Mouse (Mus musculus) heart, adult 11 months (tissue): ENCODE results near the gene Lenep.

Source experiments
- DNase-seq: peaks from one replicate; pipeline ENCODE4 v3.0.0; 2022

The Lenep gene

DNA sequence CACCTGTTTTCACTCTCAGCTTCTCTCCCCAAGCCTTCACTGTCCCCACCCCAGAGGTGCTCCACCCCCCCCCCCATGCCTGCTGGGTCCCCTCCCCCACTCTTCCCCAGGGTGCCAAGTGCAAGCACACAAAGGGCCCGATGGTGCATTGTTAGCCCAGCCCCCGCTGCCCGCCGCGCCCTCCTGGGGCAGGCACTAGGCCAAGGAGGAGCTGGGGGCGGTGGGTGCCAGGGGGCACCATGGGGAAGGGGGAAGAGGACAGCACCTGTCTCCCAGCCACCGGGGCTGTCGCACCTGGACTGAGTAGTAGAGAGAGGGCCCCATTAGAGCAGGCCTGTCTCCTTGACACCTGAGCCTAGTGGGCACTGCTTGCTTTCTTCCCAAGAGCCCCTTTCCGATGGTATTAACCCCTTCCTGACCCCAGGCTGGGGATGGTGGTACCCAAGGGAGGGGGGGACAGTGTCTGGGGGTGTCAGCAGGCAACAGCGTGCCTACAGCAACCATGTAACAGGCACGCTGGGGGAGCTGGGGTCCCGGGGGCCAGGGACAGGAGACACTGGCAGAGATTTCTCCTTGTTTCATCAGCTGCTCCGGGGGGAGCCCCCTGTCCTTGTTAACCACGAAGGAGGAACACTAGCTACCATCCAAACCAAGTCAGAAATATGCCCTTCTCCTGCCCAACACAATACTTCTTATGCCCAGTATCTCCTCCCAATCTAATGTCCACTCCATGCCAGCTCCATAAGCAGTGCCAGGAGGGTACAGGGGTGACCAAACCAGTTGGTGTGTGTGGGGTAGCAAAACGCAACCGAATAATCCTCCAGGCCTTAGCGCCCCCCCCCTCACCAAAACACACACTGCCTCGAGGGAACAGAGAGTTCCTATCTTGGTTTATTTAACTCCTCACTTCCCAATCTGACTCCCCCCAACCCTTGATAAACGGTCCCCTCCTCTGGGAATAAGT lies 11.6 kb downstream of the Lenep start:
- DNase-seq: peak; percentile 97

DNA sequence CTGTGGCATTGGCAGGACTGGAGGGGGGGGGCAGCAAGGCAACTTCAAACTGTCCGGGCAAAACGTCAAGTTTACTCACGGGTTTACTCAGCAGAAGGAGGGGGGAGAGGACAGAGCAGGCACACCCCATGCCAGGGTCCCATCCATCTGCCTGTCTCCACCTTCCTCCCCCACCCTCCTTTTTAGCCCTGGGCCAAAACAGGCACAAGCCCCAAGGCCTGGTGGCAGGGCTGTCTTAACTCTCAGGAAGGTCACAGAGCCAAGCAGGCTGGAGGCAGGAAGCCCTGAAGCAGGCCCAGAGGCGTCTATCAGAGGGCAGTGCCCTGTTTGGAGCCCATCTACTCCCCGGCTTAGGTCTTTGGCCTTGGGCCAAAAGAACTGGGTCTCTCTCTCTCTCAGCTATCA lies 12.5 kb downstream of the Lenep start:
- DNase-seq: peak; percentile 98

DNA sequence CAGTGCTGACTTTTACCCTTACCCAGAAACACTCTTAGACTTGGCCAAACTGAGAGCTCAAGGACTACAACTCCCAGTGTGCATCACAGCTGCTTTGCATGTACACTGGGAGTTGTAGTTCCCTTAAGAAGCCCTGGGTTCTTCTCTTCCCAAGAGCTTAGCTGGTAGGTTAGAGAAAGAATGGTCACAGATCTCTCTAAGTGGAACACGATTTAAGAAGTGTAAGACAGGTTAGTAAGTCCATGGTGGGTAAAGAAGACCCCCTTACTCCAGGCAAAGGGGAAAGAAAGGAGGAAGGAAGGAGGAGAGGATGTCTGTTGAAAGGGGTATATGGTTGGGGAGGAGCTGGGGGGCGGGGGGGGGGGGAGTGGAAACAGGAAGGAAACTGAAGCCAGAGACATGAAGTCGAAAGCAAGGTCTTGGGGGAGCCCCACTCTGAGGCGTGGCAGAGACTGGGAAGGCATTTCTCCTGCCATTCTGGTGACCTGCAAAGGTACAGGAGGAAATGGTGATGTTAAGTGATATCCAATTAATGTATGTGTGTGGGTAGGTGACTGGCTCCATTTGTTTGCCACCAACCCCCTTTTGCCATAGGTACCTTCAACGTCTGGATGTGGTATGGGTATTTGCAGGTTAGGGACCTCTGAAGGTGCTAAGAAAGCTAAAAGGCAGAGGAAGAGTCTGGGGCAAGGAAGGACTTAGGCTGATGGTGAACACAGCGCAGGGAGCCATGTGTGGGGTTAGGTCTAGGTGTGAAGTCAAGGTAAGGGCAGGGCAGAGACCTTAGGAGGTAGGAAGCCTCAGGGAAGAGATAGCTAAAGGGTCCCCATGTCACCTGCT lies 13.5 kb downstream of the Lenep start:
- DNase-seq: peak; percentile 94

DNA sequence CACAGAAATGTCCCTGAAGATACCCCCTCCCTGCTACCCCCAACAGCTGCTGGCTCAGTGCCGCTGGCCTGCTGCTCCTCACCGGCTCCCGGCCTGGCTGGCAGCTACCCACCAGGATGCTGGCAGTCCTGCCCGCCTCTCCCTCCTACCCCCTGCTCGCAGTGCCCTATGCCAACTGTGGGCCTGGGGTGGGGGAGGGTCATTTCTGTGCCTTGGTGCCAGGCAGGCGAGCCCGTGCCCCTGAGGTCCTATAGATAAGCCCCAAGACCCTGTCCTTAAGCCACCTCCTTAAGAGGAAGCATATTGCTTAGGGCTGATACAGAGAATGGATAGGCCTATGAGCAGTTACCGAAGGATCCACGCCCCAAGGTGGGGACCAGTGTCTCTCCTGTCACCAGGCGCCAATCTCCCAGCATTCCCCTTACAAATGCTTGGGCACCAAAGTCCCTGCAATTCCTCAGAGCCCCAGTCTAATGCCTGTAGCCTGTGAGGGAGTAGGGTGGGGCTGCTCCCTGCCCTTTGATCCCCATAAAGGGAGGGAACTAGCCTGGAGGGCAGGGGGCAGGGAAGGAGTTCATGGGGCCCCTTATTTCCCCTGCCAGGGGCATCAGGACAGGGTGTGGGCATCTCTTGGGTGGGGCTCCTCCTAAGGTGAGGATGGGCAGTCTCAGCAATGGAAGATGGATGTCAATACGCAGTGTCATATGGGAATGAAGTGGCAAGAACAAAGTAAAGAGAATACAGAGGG lies 14.3 kb downstream of the Lenep start:
- DNase-seq: peak; percentile 98

DNA sequence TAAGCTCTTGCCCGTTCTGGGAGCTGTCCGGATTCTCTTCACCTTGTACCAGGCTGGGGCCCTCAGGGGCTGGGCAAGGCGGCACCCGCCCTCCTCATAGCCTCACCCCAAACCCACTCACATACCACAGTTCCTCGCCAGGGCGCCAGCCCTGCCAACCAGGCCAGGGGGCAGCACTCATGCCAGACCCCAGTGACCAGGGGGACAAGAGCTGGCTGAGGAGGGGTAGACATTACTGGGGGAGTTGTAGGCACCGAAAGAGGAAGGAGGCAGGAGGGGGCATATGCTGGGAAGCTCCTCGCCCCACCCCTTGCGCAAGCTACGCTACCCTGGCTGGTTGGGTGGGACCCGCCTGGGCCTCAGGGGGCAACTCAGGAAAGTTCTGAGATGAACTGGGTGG lies 15.0 kb downstream of the Lenep start:
- DNase-seq: peak; percentile 97

DNA sequence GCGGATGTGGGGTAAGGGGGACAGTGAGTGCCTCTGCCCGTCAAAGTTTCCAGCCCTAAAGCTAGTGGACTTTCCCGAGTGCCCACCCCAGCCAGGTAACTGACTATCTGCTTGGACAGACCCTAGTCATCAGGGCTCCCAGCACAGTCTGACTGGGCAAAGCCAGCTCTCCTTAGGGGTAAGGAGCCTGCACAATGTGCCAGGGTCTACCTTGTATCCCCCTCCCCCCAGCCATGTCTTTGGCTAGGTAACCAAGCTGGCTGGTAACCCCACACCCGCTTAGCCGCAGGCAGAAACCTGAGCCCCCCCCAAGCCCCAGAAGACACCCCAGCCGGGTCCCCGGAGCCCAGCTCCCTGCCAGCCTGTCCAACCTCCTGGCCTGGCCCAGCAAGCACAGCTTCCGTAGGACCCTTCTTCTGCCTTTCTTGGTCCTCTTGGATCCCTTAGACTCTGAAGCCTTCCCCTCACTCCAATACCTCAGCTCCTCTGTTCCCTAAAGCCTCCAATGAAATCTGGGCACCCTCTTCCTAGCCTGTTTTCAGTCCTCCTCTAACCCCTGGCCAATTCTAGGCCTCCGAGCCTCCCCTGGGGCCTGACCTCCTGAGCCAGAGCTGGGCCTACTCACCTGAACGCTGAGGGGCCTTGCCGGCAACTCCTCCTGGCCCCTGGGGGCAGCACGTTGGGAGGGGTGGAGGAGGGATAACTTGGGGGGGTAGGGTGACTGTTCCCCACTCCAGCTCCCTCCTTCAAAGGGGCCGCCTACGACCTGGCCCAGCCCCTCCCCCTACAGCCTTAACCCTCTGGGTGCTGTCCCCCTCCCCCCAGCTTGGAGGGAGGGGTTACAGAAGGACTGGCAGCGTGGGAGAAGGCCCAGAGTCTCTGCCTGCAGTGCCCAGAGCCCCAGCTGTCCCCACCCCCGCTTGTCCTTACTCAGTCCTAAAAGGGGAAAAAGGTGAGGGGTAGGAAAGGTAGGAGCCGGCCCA lies 15.9 kb downstream of the Lenep start:
- peak; percentile 92 for DNase-seq

DNA sequence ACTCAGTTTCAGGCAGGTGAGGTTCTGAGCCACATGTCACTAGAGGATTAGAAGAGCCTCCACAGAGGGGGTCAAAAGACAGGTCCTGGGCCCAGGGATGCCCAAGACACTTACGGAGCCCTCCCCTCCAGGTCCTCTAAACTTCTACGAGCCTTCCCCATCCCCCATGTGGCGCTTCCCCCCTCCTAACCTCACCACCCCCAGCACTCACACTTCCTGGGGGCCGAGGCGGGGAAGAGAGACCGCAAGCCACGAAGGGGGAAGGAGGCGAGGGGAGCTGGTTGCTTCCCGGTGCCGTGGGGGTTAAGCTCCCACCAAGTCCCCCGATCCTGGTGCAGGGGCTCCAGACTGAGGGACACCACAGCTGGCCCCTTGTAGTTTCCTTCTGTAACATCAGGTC lies 17.1 kb downstream of the Lenep start:
- peak; percentile 92 for DNase-seq

DNA sequence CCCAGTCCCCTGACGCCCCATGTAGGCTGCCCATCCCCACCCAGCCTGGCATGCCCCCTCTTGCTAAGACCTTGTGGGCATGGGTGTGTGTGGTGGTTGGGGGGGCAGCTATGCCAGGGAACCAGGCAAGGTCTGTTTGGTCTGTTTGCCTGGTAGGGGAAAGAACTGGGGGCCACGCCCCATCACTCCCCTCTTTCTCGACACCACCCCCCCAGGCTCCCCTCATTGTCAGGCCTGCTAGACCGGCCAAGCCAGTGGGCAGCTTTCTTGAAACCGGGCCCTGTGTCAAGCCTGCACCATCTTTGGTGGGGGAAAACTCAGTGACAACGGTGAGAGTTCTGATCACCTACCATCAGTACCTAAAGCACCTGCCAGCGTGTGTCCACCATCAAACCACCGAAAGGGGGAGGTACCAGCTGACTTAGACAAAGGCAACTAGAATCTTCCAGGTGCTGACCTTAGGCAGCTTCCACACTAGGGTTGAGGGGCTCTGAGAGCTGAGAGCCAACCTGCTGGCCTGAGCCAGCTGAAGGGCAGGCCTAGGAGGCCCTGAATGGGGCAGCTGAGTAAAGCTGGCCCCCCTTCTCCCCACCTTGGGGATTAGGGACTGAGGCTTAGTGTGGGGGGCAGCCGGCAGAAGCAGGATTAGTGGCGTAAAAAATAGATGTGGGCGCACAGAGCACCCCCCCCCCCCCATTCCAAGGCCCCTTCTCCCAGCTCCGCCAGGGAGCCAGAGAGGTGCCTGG lies 18.1 kb downstream of the Lenep start:
- peak; percentile 89 for DNase-seq

DNA sequence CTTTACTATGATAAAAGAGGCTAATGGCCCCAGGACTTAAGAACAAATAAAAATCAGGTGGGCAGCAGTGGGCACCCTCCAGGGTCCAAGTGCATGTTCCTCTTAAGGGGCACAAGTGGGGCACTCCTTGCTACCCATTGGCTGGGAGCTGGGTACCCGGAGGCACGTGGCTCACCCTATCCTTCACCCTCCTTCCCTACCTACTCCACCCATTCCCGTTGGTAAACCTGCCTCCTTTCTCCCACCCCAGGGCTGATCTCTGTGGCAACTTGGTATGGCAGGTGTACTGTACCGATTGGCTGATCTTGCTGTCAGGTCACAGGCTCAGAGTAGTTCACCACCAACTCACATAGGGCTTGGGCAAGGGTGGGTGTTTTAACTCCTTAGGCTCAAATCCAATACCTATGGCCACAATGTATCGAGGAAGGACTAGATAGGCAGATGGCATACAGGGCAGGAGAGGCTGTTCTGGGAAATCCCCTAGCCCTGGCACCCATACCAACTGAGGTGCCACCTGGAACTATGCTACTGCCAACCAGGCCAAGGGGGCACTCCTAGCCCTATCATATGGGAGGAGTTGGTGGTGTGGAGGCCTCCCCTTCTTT lies 18.8 kb downstream of the Lenep start:
- peak; percentile 87 for DNase-seq

DNA sequence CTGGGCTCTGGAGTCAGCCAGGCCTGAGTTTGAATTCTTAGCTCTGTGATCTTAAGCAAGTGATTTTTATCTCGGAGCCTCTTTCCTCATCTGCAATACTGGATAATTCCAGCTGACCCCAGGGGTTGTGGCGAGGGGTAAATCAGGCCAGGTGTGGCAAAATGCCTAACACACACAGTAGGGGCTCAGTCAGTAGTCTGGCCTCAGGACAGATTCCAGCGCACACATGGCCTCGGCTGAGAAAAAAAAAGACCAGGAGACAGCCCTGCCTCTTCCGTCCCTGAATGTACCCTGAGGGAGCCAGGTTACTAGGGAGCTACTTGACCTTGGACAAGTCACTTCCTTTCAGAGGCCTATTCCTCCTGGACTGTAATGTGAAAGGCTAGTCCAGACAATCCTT lies 19.6 kb downstream of the Lenep start:
- peak; percentile 88 for DNase-seq

DNA sequence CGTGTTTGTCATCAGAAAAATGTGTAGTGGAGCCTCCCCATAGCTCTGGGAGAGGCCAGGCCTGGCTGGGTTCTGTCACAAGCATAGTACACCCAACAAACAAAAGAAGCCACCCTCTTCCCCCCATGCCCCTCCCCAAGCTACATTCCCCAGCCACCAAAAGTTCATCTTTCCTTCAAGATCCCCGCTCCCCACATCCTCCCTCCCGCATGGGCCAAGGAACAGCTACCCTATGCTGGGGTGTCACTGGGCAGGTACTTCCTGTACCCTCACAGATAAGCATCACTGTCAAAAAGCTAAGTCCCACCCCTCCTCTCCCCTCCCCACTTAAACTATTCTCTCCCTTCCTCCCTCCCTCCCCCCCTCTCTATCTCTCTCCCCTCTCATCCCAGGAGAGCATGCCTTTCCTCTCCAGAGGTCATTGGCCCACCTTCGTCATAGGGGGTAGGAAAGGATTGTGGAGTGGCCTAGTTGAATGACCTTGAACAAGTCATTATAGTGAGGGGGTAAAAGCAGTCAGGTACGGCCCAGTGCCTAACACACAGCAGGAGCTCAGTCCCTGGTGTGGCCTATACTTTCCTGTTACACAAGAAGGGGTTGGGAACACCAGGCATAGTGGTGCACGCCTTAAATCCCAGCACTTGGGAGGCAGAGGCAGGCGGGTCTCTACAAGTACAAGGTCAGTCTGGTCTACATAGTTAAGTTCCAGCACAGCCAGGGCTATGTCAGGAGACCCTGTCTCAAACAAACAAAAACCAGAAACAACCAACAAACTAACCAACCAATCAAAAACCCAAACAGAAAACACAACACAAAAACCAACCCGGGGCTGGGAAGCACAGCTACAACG lies 20.3 kb downstream of the Lenep start:
- peak; percentile 87 for DNase-seq

DNA sequence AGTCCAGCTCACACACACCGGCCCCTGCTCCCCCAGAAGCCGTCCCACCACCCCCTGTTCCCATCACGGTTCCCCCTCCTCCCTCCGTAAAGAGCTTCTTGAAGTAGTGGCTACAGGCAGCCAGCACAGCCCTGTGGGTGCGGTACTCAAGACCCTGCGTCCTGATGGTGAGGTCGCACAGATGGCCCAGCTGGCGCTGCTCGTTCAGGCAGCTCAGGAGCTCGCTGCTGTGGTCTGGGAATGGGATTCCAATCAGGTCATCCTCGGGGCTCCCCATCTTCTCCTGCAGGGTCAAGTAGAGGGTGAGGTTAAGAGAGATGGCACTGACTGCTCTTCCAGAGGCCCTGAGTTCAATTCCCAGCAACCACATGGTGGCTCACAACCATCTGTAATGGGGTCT lies 21.4 kb downstream of the Lenep start:
- peak; percentile 90 for DNase-seq

DNA sequence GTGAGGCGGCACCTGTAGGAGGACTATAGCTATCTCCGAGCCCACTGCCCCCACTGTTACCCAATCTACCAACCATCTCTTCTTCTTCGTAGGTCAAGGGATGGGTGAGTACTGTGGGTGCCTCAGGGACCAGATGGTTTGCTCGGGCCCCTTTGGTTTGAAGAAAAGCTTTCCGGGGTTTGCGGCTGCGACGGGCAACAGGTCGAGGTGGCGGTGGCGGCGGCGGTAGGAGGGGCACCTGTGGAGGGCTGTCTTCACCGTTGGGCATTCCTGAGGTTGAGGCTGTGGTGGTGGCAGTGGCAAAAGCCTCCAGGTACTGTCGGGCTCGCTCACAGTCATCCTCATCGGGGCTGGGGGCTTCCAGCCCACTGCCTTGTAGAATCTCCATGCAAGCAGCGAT lies 21.9 kb downstream of the Lenep start:
- peak; percentile 93 for DNase-seq

DNA sequence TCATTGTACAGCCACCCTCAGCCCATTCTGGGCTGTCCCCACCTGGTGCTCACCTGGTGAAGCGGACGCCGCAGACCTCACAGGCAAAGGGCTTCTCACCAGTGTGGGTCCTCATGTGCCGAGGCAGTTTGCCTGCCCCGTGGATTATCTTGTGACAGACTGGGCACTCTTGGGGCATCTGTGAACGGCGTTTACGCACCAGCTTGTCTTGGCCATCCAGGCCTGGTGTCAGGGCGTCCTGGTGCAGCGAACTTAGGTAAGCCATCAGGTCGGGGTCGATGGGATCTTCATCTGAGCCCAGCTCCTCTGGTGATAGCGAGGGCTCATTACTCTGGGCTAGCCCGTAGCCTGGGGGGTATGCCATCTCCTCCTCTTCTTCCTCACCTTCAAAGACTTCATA lies 22.3 kb downstream of the Lenep start:
- peak; percentile 93 for DNase-seq

DNA sequence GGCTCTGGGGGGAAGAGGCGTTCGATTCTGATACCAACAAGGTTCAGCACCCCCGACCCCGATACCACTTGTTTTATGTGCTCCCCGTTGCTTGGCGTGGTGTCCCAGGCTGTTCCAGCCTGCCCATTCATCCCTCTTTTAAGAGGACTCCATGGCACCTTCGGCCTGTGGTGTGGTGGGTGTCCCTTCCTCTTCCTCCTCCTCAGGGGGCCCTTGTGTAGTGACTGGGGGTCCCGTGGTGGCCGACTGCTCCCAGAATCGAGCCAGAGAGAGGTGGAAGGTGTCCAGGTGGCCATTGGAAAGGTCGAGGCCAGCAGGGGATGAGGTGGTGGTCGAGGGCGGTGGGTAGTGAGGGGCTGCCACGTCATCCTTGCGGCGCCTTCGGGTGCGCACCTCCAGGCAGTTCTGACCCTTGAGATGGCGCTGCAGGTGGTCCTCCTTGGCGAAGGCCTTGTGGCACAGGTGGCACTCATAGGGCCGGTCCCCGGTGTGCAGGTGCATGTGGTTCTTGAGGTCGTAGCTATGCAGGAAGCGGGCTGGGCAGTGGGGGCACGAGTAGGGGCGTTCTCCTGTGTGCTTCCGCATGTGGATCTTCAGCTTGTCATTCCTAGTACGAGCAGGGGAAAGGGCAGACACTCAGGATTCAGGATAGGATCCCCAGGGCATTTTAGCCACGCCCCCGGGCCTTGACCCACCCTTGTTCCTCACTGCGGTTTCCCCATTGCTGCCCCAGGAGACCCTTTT lies 23.0 kb downstream of the Lenep start:
- peak; percentile 94 for DNase-seq

DNA sequence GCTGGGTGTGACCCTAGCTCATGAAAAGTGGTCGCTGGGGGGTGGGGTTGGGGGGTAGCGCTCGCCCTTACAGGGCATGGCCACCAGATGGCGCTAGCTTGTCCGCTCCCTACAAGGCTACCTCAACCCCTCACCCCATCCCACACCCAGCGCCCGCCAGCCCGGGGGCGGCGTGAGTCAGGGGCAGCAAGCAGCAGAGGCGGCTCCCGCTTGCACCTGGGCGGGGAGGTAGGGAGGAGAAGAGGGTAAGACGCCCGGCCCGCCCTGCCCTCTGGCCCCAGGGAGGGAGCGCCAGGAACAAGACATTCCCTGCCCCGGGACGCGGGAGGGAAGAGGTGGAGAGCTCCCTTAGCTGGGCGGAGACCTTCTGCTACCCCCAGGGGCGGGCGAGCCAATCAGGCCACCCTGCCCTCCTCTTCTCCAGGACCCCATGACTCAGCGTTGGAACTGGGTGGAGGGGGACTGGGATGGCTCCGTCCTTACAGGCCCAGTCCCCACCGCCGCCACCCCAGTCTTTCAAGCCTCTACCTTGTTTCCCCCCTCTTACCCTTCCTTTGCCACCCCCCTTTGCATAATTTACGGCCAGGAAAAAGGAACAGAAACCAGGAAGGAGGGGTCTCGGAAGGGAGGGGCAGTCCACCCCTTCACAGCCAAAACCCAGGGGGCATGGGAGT lies 24.1 kb downstream of the Lenep start:
- peak; percentile 99 for DNase-seq

DNA sequence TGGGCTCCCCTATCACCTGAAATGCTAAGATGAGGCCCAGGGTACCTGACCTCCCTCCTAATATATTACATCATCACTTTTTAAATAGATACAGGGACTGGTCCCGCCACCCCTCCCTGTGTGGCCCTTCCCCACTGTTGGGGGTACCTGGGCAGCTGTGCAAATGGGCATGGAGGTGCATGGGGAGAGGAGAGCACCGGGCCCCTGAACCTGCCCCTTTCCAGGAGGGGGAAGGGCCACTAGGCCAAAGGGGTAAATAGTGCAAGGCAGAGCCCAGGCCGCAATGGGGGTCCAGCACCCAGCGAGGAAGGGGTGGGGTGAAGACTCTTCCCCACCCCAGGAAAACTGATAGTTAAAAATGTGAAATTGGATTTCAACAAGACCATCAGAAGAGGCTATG lies 24.8 kb downstream of the Lenep start:
- peak; percentile 93 for DNase-seq

DNA sequence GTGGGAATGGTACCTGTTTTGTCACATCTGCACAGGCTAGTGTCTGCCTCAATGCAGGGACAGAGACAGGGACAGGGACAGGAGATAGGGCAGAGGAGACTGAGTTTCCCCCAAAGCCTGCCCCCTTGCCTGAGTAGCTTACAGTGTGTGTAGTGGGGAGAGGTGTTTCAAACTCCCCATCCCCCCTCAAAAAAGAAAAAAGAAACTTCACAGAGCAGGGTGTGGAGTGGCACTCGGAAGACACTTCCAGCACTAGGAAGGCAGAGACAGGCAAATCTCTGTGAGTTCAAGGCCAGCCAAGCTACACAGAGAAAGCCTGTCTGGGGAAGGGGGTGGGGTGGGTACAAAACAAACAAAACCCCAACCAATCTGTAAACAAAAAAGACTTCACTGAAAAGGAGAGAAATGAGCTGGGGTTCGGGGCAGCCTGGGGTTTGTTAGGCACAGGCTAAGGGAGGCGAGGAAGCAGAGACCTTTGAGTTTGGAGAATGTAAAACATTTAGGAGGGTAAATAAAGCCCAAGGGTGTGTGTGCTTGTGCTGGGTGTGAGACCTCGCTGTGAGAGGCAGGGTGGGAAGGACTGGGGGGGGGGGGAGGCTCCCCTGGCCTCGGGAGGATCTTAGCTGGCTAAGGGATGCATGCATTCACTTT lies 28.9 kb downstream of the Lenep start:
- peak; percentile 83 for DNase-seq
